Mouse (Mus musculus) gastrocnemius, postnatal 4 days (tissue): ENCODE results near the gene Rab40b. TPM values are rescaled to one million over a fixed set of nuclear protein-coding genes. Genes with fewer than 3 reads are reported as not detected.
"Not testable (repeated sequence)": the region's sequence is repeated elsewhere in the genome, so short reads cannot be mapped to it uniquely, and the experiment has no call there.

Source experiments
- DNase-seq, 2 experiments: peaks; one replicate each; pipeline ENCODE4 v3.0.0; 2021 to 2022; ENCODE audit warnings: low spot score in 2 of 2, mixed read lengths in 2 of 2
- total RNA-seq, 2 experiments: library from RNA; stranded (reverse); gene quantifications; 2 replicates each; pipeline ENCODE4 v1.2.3; 2021

Rab40b gene
- total RNA-seq, 2 experiments from 2014 or later: 52.7 to 53.0 TPM

- peak in 1 of 2 experiments; percentile 36 for DNase-seq
These were observed 18.4 kb downstream of the Rab40b start for GRCm38 (mm10) chr11:121369622-121370021.

- DNase-seq: no peak
These were observed 19.3 kb downstream of the Rab40b start for GRCm38 (mm10) chr11:121368731-121369130.

- no peak for DNase-seq
These were observed 20.8 kb downstream of the Rab40b start for GRCm38 (mm10) chr11:121367170-121367707.

- peak in 1 of 2 experiments; percentile 18 for DNase-seq
These were observed 25.8 kb downstream of the Rab40b start for GRCm38 (mm10) chr11:121362212-121362611.

GRCm38 (mm10) chr11:121354091-121354707, 33.9 kb downstream of the Rab40b start, which contains the start of gene Wdr45b:
Gene Wdr45b, minus strand, starts transcription at chr11:121354445.
- peak; percentile 95 to 99 for DNase-seq

GRCm38 (mm10) chr11:121353326-121354090, 34.5 kb downstream of the Rab40b start:
- peak in 1 of 2 experiments; percentile 30 for DNase-seq

- DNase-seq: not testable (repeated sequence)
These were observed 39.3 kb downstream of the Rab40b start for GRCm38 (mm10) chr11:121348727-121349126.

- no peak for DNase-seq
These were observed 39.9 kb downstream of the Rab40b start for GRCm38 (mm10) chr11:121348166-121348565.

- DNase-seq: peak in 1 of 2 experiments; percentile 31
These were observed 41.0 kb downstream of the Rab40b start for GRCm38 (mm10) chr11:121347036-121347435.

- not testable (repeated sequence) for DNase-seq
These were observed 45.6 kb downstream of the Rab40b start for GRCm38 (mm10) chr11:121342423-121342822.

GRCm38 (mm10) chr11:121340287-121340686, 47.8 kb downstream of the Rab40b start:
- DNase-seq: no peak

GRCm38 (mm10) chr11:121339647-121340046, 48.4 kb downstream of the Rab40b start:
- no peak for DNase-seq

- no peak for DNase-seq
These were observed 56.4 kb downstream of the Rab40b start for GRCm38 (mm10) chr11:121331641-121332040.

- peak in 1 of 2 experiments; percentile 4 for DNase-seq
These were observed 59.4 kb downstream of the Rab40b start for GRCm38 (mm10) chr11:121328619-121329018.

GRCm38 (mm10) chr11:121328206-121328605, 59.8 kb downstream of the Rab40b start:
- peak in 1 of 2 experiments; percentile 10 for DNase-seq

GRCm38 (mm10) chr11:121326681-121327080, 61.4 kb downstream of the Rab40b start:
- no peak for DNase-seq

GRCm38 (mm10) chr11:121326034-121326433, 62.0 kb downstream of the Rab40b start:
- DNase-seq: no peak

- not testable (repeated sequence) for DNase-seq
These were observed 80.3 kb downstream of the Rab40b start for GRCm38 (mm10) chr11:121307712-121308111.

- no peak for DNase-seq
These were observed 81.4 kb downstream of the Rab40b start for GRCm38 (mm10) chr11:121306608-121307007.
